Mouse (Mus musculus) spleen, postnatal 10 days (tissue): ENCODE results near the gene Hexim1.

Experiments used
- DNase-seq, 2 experiments: peaks; one replicate each; pipeline ENCODE4 v3.0.0; 2021 to 2022; ENCODE audit warnings: low spot score in 2 of 2

Hexim1 gene

GRCm38 (mm10) chr11:103116008-103116818 lies at the start of gene Hexim1:
Hexim1 (plus strand) TSS chr11:103116231.
- peak; percentile 100 for DNase-seq

GRCm38 (mm10) chr11:103067051-103067361 lies 49.0 kb upstream of the Hexim1 start:
- no peak for DNase-seq

GRCm38 (mm10) chr11:103067457-103068001 lies 48.5 kb upstream of the Hexim1 start:
- no peak for DNase-seq

GRCm38 (mm10) chr11:103068272-103068671 lies 47.8 kb upstream of the Hexim1 start:
- DNase-seq: no peak

- DNase-seq: no peak
Observed at GRCm38 (mm10) chr11:103068884-103069283, 47.1 kb upstream of the Hexim1 start.

- DNase-seq: no peak
Observed at GRCm38 (mm10) chr11:103069731-103070130, 46.3 kb upstream of the Hexim1 start.

- no peak for DNase-seq
Observed at GRCm38 (mm10) chr11:103070322-103070880, 45.6 kb upstream of the Hexim1 start.

- DNase-seq: no peak
Observed at GRCm38 (mm10) chr11:103073671-103074070, 42.4 kb upstream of the Hexim1 start.

GRCm38 (mm10) chr11:103074121-103074650 lies 41.8 kb upstream of the Hexim1 start:
- no peak for DNase-seq

- DNase-seq: no peak
Observed at GRCm38 (mm10) chr11:103074796-103075323, 41.2 kb upstream of the Hexim1 start.

- DNase-seq: peak in 1 of 2 experiments; percentile 66
Observed at GRCm38 (mm10) chr11:103076010-103076409, 40.0 kb upstream of the Hexim1 start.

GRCm38 (mm10) chr11:103076581-103076980 lies 39.5 kb upstream of the Hexim1 start:
- no peak for DNase-seq

- DNase-seq: no peak
Observed at GRCm38 (mm10) chr11:103078131-103078530, 37.9 kb upstream of the Hexim1 start.

- peak in 1 of 2 experiments; percentile 36 for DNase-seq
Observed at GRCm38 (mm10) chr11:103080323-103081091, 35.5 kb upstream of the Hexim1 start.

GRCm38 (mm10) chr11:103081631-103082030 lies 34.4 kb upstream of the Hexim1 start:
- no peak for DNase-seq

- no peak for DNase-seq
Observed at GRCm38 (mm10) chr11:103093306-103093705, 22.7 kb upstream of the Hexim1 start.

- peak in 1 of 2 experiments; percentile 52 for DNase-seq
Observed at GRCm38 (mm10) chr11:103093862-103094833, 21.9 kb upstream of the Hexim1 start.

- peak in 1 of 2 experiments; percentile 12 for DNase-seq
Observed at GRCm38 (mm10) chr11:103095107-103095670, 20.8 kb upstream of the Hexim1 start.

- DNase-seq: no peak
Observed at GRCm38 (mm10) chr11:103095801-103096200, 20.2 kb upstream of the Hexim1 start.
